Mouse (Mus musculus): ENCODE results near the gene Gclm. TPM values are rescaled to one million over a fixed set of nuclear protein-coding genes. Genes with fewer than 3 reads are reported as not detected.
"Not testable (repeated sequence)": the region's sequence is repeated elsewhere in the genome, so short reads cannot be mapped to it uniquely, and the experiment has no call there.

Gclm gene
- total and polyA plus RNA-seq, 2 experiments from 2014 or later = 27.7 to 51.2 TPM

- no peaks in the 10 kb centered on the region for H3K27me3 ChIP-seq (ENCODE audit: insufficient read depth, low read length)
- H3K4me3 ChIP-seq (ENCODE audit: low read depth, low read length) = no peak overlapping the region
- no peaks in the 10 kb centered on the region for H3K9me3 ChIP-seq (ENCODE audit: low read length)
- no peak overlapping the region for H3K27ac ChIP-seq (ENCODE audit: low read depth, low read length)
- DNase-seq (ENCODE audit: low spot score) (no peak), ATAC-seq (ENCODE audit: low FRiP score) (no peak)
- no peak overlapping the region for H3K4me2 ChIP-seq (ENCODE audit: low read depth, low read length, poor library complexity, severe bottlenecking)
- H3K36me3 ChIP-seq (ENCODE audit: insufficient read depth, low read length) = 0 out of 2 replicates have a peak, but pooled peaks cover 2% of the 10 kb centered on the region
- H3K4me1 ChIP-seq (ENCODE audit: insufficient read depth, low read length) = peaks cover 3% of the 10 kb centered on the region; the same call in 1 of the 2 replicates
- 37% methylated on average over 3 of the region's 3 CpGs for WGBS
- no peak overlapping the region for H3K9ac ChIP-seq (replicated peaks; ENCODE audit: low read length, poor library complexity, severe bottlenecking)
- TF ChIP-seq CTCF (IDR thresholded peaks at IDR 0.05) = no peak
These were observed 7.3 kb downstream of the Gclm start for GRCm38 (mm10) chr3:122252466-122253253.

GRCm38 (mm10) chr3:122254050-122254449 lies 8.7 kb downstream of the Gclm start:
- DNase-seq (ENCODE audit: low spot score); H3K36me3 ChIP-seq (ENCODE audit: insufficient read depth, low read length); H3K4me3 ChIP-seq (ENCODE audit: low read depth, low read length); H3K4me2 ChIP-seq (ENCODE audit: low read depth, low read length, poor library complexity, severe bottlenecking); H3K4me1 ChIP-seq (ENCODE audit: insufficient read depth, low read length); H3K9me3 ChIP-seq (ENCODE audit: low read length); ATAC-seq (ENCODE audit: low FRiP score); H3K27ac ChIP-seq (ENCODE audit: low read depth, low read length); H3K9ac ChIP-seq (replicated peaks; ENCODE audit: low read length, poor library complexity, severe bottlenecking); H3K27me3 ChIP-seq (ENCODE audit: insufficient read depth, low read length): not testable (repeated sequence)
- WGBS = 93% methylated on average over 7 of the region's 7 CpGs

- peak; percentile 46 for TF ChIP-seq CTCF (IDR thresholded peaks at IDR 0.05)
- Histone ChIP-seq H3K4me2 (ENCODE audit: low read depth, low read length, poor library complexity, severe bottlenecking) (no peak overlapping the region), H3K27ac (ENCODE audit: low read depth, low read length) (no peak overlapping the region), H3K9me3 (ENCODE audit: low read length) (no peaks in the 10 kb centered on the region), H3K4me3 (ENCODE audit: low read depth, low read length) (no peak overlapping the region), H3K27me3 (ENCODE audit: insufficient read depth, low read length) (no peaks in the 10 kb centered on the region), H3K4me1 (ENCODE audit: insufficient read depth, low read length) (peaks cover under 1% of the 10 kb centered on the region; the same call in 1 of the 2 replicates), H3K36me3 (ENCODE audit: insufficient read depth, low read length) (0 out of 2 replicates have a peak, but pooled peaks cover 4% of the 10 kb centered on the region), H3K9ac (replicated peaks; ENCODE audit: low read length, poor library complexity, severe bottlenecking) (no peak overlapping the region)
- no peak for DNase-seq (ENCODE audit: low spot score)
- WGBS = 74% methylated on average over 5 of the region's 5 CpGs
- ATAC-seq (ENCODE audit: low FRiP score) = no peak
These were observed 24.6 kb downstream of the Gclm start for GRCm38 (mm10) chr3:122269986-122270385.

GRCm38 (mm10) chr3:122272565-122272964 lies 27.2 kb downstream of the Gclm start:
- 81% methylated on average over 1 of the region's 1 CpGs for WGBS
- not testable (repeated sequence) for H3K4me2 ChIP-seq (ENCODE audit: low read depth, low read length, poor library complexity, severe bottlenecking); ATAC-seq (ENCODE audit: low FRiP score); H3K4me3 ChIP-seq (ENCODE audit: low read depth, low read length); H3K9me3 ChIP-seq (ENCODE audit: low read length); H3K27ac ChIP-seq (ENCODE audit: low read depth, low read length); DNase-seq (ENCODE audit: low spot score); H3K27me3 ChIP-seq (ENCODE audit: insufficient read depth, low read length); H3K9ac ChIP-seq (replicated peaks; ENCODE audit: low read length, poor library complexity, severe bottlenecking)
- H3K36me3 ChIP-seq (ENCODE audit: insufficient read depth, low read length) = peaks cover 14% of the 10 kb centered on the region
- H3K4me1 ChIP-seq (ENCODE audit: insufficient read depth, low read length) = peaks cover 14% of the 10 kb centered on the region; the same call in 1 of the 2 replicates

- no peak for DNase-seq (ENCODE audit: low spot score)
- Histone ChIP-seq H3K4me3 (ENCODE audit: low read depth, low read length) (peak overlapping the region; percentile 79), H3K9me3 (ENCODE audit: low read length) (no peaks in the 10 kb centered on the region), H3K27ac (ENCODE audit: low read depth, low read length) (no peak overlapping the region), H3K4me2 (ENCODE audit: low read depth, low read length, poor library complexity, severe bottlenecking) (peak overlapping the region; percentile 41), H3K4me1 (ENCODE audit: insufficient read depth, low read length) (peaks cover 17% of the 10 kb centered on the region; the same call in 1 of the 2 replicates), H3K9ac (replicated peaks; ENCODE audit: low read length, poor library complexity, severe bottlenecking) (peak overlapping the region; percentile 34; the same call in 1 of the 2 replicates), H3K36me3 (ENCODE audit: insufficient read depth, low read length) (peaks cover 19% of the 10 kb centered on the region), H3K27me3 (ENCODE audit: insufficient read depth, low read length) (no peaks in the 10 kb centered on the region)
- 9% methylated on average over 19 of the region's 20 CpGs for WGBS
- ATAC-seq (ENCODE audit: low FRiP score) = no peak
- TF ChIP-seq CTCF (IDR thresholded peaks at IDR 0.05) = peak; percentile 33
These were observed 28.3 kb downstream of the Gclm start for GRCm38 (mm10) chr3:122273407-122274240.

Data from midbrain, postnatal 0 days (tissue).